Mouse (Mus musculus) T-helper 17 cell (primary cell): ENCODE data around the gene Grsf1.

Source experiments
- in situ Hi-C, 2 experiments: fragments of 300-600 bp; cut with MboI, MseI; formaldehyde crosslinking; loops; 1 replicate in 1 of 2; 2 replicates in 1 of 2; pipeline ENCODE4 v1.15.1; 2025; ENCODE audit warnings: high pct_unique_total_duplicates in 2 of 2

The Grsf1 gene

GRCm38 (mm10) chr5:88688583-88689187 is 12.7 kb upstream of the Grsf1 start:
- in situ Hi-C loops = loop anchor here in 1 of 2 experiments (10.0 kb wide), 1 partner anchor 996 kb away; no protein-coding TSS in a partner anchor

DNA sequence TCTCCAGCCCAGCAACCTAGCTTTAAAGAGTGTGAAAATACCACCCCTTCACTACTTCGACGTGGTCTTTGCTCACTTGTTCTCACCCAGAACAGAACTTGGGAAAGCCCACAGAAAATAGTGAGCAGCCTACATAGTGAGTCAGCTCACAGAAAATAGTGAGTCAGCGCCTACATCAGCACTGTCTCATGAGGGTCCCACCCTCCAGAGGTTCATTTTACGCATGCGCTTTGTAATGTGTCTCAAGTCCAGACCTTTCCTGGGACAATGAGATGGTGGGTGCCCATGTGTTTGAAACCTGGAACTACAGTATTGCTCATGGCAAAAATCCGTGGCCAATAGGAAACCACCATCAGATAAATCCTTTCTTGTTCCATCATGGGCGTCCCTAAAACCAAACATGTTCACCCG is 12.0 kb upstream of the Grsf1 start:
- in situ Hi-C loops = loop anchor here in 1 of 2 experiments (10.0 kb wide), 1 partner anchor 997 kb away; no protein-coding TSS in a partner anchor

DNA sequence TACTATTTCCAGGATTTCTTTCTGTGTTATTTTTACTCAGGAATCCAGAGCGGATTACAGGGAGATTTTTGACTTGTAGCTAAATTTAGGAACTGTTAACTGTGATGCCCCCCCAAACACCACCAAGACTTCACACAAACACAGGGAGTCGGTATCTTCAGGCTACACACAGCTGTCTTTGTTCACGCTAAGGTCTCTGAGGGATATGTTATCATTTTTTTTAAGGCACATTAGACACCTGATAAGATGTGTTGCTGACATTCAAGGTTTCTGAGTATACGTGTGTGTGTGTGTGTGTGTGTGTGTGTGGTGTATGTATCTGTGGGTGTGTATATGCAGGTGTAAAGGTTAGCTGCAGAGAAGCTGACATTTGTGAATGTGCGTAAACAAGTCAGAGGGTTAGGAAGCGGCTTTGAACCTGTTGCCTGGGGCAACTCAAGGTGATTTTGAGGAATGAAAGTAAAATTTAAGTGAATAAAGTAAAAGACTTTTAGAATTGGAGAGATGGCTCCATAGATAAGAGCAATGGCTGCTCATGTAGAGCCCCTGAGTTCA is 9.9 kb upstream of the Grsf1 start:
- in situ Hi-C loops = loop anchor here in 1 of 2 experiments (10.0 kb wide), 1 partner anchor 999 kb away; no protein-coding TSS in a partner anchor

- in situ Hi-C loops = loop anchor here in 1 of 2 experiments (10.0 kb wide), 1 partner anchor 999 kb away; no protein-coding TSS in a partner anchor
Measured at GRCm38 (mm10) chr5:88685306-88685705, 9.3 kb upstream of the Grsf1 start.

- in situ Hi-C loops = loop anchor here (5.0 to 10.0 kb wide), 2 partner anchors 78 to 1001 kb away; partner anchors contain the start of gene Dck (in 1 of the 2)
Measured at GRCm38 (mm10) chr5:88684226-88684625, 8.3 kb upstream of the Grsf1 start.

GRCm38 (mm10) chr5:88683706-88684105 is 7.7 kb upstream of the Grsf1 start:
- in situ Hi-C loops = loop anchor here (5.0 to 10.0 kb wide), 2 partner anchors 79 to 1001 kb away; partner anchors contain the start of gene Dck (in 1 of the 2)

DNA sequence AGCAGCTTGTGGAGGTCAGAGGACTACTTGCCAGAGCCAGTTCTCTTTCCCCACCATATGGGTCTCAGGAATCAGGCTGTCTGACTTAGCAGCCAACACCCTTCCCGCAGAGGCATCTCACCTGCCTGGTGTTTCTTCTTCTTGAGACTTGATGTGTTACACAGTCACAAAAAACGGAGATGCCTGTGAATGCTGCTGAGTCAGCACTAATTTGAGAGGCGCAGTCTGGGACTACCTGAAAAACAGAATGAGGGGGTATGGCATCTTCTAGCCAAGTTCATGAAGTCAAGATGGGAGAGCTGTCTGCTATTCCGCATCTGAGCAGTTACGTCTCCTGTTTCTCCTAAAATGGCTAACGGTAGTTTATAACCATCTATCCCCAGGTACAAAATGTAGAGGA is 4.6 kb upstream of the Grsf1 start:
- in situ Hi-C loops = loop anchor here (5.0 to 10.0 kb wide), 2 partner anchors 82 to 1004 kb away; partner anchors contain the start of gene Dck (in 1 of the 2)

DNA sequence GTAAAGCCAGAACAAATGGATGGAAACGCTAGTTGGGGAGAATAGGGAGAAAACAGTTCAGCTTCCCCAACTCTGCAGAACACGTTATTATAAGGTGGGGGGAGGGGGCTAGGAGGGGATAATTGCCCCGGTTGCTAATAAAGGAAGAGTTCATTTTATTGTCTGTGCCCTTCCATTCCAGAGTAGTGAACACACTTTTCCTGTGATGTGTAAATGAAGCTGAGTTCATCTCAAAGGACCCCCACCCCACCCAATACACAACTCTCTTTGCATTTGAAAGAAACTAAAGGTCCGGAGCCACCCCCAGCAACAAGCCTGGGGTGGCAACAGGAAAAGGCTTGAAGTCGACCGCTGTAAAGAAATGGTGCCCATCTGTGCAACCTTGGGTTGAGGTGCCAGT is 3.4 kb upstream of the Grsf1 start:
- in situ Hi-C loops = no loop called here

DNA sequence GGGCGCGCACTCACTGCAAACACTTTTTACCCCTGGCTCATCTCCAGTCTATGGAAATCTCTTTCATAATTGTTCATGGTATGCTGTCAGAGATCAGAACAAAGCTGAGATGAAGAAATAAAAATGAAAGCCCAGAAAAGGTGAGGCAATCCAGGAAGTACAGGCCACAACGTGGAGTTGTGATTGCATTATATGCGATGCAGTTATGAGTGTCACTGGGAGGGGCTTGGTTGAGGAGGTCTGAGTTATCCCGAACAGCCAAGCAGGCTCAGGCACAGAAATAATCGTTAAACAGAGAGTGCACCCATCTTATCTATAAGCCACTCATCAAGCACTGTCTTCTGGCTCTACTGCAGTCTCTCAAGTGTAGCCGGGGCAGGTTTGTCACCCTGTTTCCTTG is 3.0 kb upstream of the Grsf1 start:
- in situ Hi-C loops = no loop called here

GRCm38 (mm10) chr5:88674703-88675442 is 1.1 kb downstream of the Grsf1 start:
- in situ Hi-C loops = no loop called here

DNA sequence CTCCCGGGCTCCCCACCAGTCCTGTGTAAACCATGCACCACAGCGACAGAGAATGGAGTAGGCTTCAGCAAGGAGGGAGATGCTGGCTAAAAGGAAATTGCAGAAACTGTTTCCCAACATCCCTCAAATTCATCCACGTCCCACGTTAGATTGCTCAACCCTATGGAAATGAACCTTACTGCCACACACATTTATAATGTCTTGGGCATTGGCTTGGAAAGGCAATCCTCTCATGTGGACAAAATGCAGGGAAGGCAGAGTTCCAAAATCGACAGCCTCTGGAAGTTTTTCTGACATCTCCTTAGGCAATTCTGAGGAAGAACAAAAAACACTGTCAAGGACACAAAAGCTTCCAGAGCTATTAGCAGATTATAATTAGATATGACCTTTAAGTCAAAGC is 12.1 kb downstream of the Grsf1 start:
- in situ Hi-C loops = no loop called here

DNA sequence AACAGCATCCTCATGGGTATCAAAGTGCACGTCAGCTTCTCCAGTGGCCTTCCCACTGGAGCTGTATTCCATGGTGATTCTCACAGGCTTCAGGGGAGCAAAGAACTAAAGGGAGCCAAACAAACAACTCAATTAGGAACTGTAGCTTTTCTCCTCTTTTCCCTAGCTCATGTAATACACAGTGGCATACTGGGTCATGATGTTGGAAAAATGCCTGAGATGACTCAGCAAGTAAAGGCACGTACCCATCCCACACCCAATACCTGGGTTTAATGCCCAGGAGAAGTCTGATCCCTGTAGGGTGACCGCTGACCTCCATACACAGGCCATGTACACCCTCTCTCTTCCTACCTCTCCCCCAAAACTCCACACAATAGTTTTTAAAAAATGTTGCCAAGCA is 12.8 kb downstream of the Grsf1 start:
- in situ Hi-C loops = no loop called here

GRCm38 (mm10) chr5:88657868-88658267 is 18.1 kb downstream of the Grsf1 start:
- in situ Hi-C loops = no loop called here

- in situ Hi-C loops = no loop called here
Measured at GRCm38 (mm10) chr5:88652589-88652988, 23.4 kb downstream of the Grsf1 start.

- in situ Hi-C loops = no loop called here
Measured at GRCm38 (mm10) chr5:88649250-88650173, 26.5 kb downstream of the Grsf1 start.

DNA sequence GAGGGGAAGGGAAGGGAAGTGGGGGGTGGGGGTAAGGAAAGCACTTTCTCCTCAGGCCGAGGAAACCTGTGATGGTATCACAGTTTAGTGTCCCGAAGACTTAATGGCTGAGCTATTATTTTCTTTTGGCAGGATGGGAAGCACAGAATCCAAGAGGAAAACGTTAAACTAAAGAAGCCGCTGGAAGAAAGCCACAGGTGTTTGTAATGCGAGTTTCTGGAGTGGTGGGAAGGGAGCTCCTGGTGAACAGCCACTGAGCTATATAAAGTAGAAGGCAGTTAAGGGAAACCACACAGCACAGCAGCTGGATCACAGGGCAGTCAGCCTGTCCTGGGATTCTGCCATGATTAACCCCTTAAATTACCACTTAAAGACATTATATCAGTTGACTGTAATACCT is 30.6 kb downstream of the Grsf1 start:
- in situ Hi-C loops = no loop called here

- in situ Hi-C loops = no loop called here
Measured at GRCm38 (mm10) chr5:88644901-88645300, 31.1 kb downstream of the Grsf1 start.

GRCm38 (mm10) chr5:88643491-88643890 is 32.5 kb downstream of the Grsf1 start:
- in situ Hi-C loops = no loop called here

DNA sequence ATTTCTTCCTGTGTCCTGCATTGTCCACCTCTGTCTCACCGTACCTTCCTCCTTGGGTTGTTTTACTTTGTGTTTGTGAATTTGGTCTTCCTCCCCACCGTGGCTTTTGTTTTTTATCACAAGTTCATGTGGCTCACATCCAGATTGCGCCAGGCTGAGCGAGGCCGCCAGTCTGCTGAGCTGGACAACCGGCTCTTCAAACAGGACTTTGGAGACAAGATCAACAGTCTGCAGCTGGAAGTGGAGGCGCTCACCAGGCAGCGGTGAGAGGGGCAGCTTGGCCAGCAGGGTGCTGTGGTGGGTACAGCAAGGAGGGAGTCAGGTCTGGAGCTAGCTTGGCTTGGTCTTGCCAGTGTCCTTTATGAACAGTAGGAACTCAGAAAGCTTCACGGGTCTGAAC is 33.2 kb downstream of the Grsf1 start:
- in situ Hi-C loops = no loop called here

- in situ Hi-C loops = loop anchor here in 1 of 2 experiments (10.0 kb wide), 1 partner anchor 409 kb away; no protein-coding TSS in a partner anchor
Measured at GRCm38 (mm10) chr5:88634076-88634475, 41.9 kb downstream of the Grsf1 start.

GRCm38 (mm10) chr5:88632463-88632862 is 43.5 kb downstream of the Grsf1 start:
- in situ Hi-C loops = loop anchor here in 1 of 2 experiments (10.0 kb wide), 1 partner anchor 408 kb away; no protein-coding TSS in a partner anchor
